Mouse (Mus musculus): ENCODE data around the gene Hsd17b6. TPM values are rescaled to one million over a fixed set of nuclear protein-coding genes. Genes with fewer than 3 reads are reported as not detected.

Hsd17b6 gene
- not detected for polyA plus RNA-seq (2014; fragmentation: Illumina TruSeq; extraction: RNeasy Lipid Tissue Mini Kit (QIAGEN cat#74804); ENCODE audit: low read depth, low replicate concordance)

GRCm38 (mm10) chr10:128007446-128007845, at the start of gene Hsd17b6:
Gene Hsd17b6, minus strand, starts transcription at chr10:128007611.

GRCm38 (mm10) chr10:128015068-128015934, 7.9 kb upstream of the Hsd17b6 start, which contains the start of gene Prim1:
Gene Prim1, plus strand, starts transcription at chr10:128015168.

Other genes starting within 250 kb of the Hsd17b6 start
- gene Rdh1, start 247.9 kb downstream of the Hsd17b6 start, polyA plus RNA-seq (2014; fragmentation: Illumina TruSeq; extraction: RNeasy Lipid Tissue Mini Kit (QIAGEN cat#74804); ENCODE audit: low read depth, low replicate concordance) = 1.1 TPM
- gene Rdh16f1, start 247.8 kb downstream of the Hsd17b6 start, polyA plus RNA-seq (2014; fragmentation: Illumina TruSeq; extraction: RNeasy Lipid Tissue Mini Kit (QIAGEN cat#74804); ENCODE audit: low read depth, low replicate concordance) = not detected
- 3.0 TPM for gene Rdh9, start 231.2 kb downstream of the Hsd17b6 start, polyA plus RNA-seq (2014; fragmentation: Illumina TruSeq; extraction: RNeasy Lipid Tissue Mini Kit (QIAGEN cat#74804); ENCODE audit: low read depth, low replicate concordance)
- 190 TPM for gene Rdh16, start 206.5 kb downstream of the Hsd17b6 start, polyA plus RNA-seq (2014; fragmentation: Illumina TruSeq; extraction: RNeasy Lipid Tissue Mini Kit (QIAGEN cat#74804); ENCODE audit: low read depth, low replicate concordance)
- 2.4 TPM for gene Rdh19, start 157.7 kb downstream of the Hsd17b6 start, polyA plus RNA-seq (2014; fragmentation: Illumina TruSeq; extraction: RNeasy Lipid Tissue Mini Kit (QIAGEN cat#74804); ENCODE audit: low read depth, low replicate concordance)
- gene Rdh16f2, start 141.1 kb downstream of the Hsd17b6 start, polyA plus RNA-seq (2014; fragmentation: Illumina TruSeq; extraction: RNeasy Lipid Tissue Mini Kit (QIAGEN cat#74804); ENCODE audit: low read depth, low replicate concordance) = 144 TPM
- gene Rdh7, start 118.8 kb downstream of the Hsd17b6 start, polyA plus RNA-seq (2014; fragmentation: Illumina TruSeq; extraction: RNeasy Lipid Tissue Mini Kit (QIAGEN cat#74804); ENCODE audit: low read depth, low replicate concordance) = not detected
- 0.16 TPM for gene Sdr9c7, start 109.1 kb downstream of the Hsd17b6 start, polyA plus RNA-seq (2014; fragmentation: Illumina TruSeq; extraction: RNeasy Lipid Tissue Mini Kit (QIAGEN cat#74804); ENCODE audit: low read depth, low replicate concordance)
- 22.8 TPM for gene Prim1, start 7.6 kb upstream of the Hsd17b6 start, polyA plus RNA-seq (2014; fragmentation: Illumina TruSeq; extraction: RNeasy Lipid Tissue Mini Kit (QIAGEN cat#74804); ENCODE audit: low read depth, low replicate concordance)
- gene Naca, start 28.0 kb upstream of the Hsd17b6 start, polyA plus RNA-seq (2014; fragmentation: Illumina TruSeq; extraction: RNeasy Lipid Tissue Mini Kit (QIAGEN cat#74804); ENCODE audit: low read depth, low replicate concordance) = 1,133 TPM
- gene Ptges3, start 51.3 kb upstream of the Hsd17b6 start, polyA plus RNA-seq (2014; fragmentation: Illumina TruSeq; extraction: RNeasy Lipid Tissue Mini Kit (QIAGEN cat#74804); ENCODE audit: low read depth, low replicate concordance) = 395 TPM
- gene Atp5b, start 75.7 kb upstream of the Hsd17b6 start, polyA plus RNA-seq (2014; fragmentation: Illumina TruSeq; extraction: RNeasy Lipid Tissue Mini Kit (QIAGEN cat#74804); ENCODE audit: low read depth, low replicate concordance) = 1,708 TPM
- 9.3 TPM for gene Baz2a, start 84.0 kb upstream of the Hsd17b6 start, polyA plus RNA-seq (2014; fragmentation: Illumina TruSeq; extraction: RNeasy Lipid Tissue Mini Kit (QIAGEN cat#74804); ENCODE audit: low read depth, low replicate concordance)
- gene Rbms2, start 172.7 kb upstream of the Hsd17b6 start, polyA plus RNA-seq (2014; fragmentation: Illumina TruSeq; extraction: RNeasy Lipid Tissue Mini Kit (QIAGEN cat#74804); ENCODE audit: low read depth, low replicate concordance) = 12.4 TPM
- not detected for gene Gls2, start 186.8 kb upstream of the Hsd17b6 start, polyA plus RNA-seq (2014; fragmentation: Illumina TruSeq; extraction: RNeasy Lipid Tissue Mini Kit (QIAGEN cat#74804); ENCODE audit: low read depth, low replicate concordance)
- 16.3 TPM for gene Spryd4, start 204.2 kb upstream of the Hsd17b6 start, polyA plus RNA-seq (2014; fragmentation: Illumina TruSeq; extraction: RNeasy Lipid Tissue Mini Kit (QIAGEN cat#74804); ENCODE audit: low read depth, low replicate concordance)
- not detected for gene Mip, start 218.2 kb upstream of the Hsd17b6 start, polyA plus RNA-seq (2014; fragmentation: Illumina TruSeq; extraction: RNeasy Lipid Tissue Mini Kit (QIAGEN cat#74804); ENCODE audit: low read depth, low replicate concordance)
- 2.3 TPM for gene Timeless, start 224.5 kb upstream of the Hsd17b6 start, polyA plus RNA-seq (2014; fragmentation: Illumina TruSeq; extraction: RNeasy Lipid Tissue Mini Kit (QIAGEN cat#74804); ENCODE audit: low read depth, low replicate concordance)
- not detected for gene Apon, start 246.5 kb upstream of the Hsd17b6 start, polyA plus RNA-seq (2014; fragmentation: Illumina TruSeq; extraction: RNeasy Lipid Tissue Mini Kit (QIAGEN cat#74804); ENCODE audit: low read depth, low replicate concordance)